ENCODE assay signal across 8 mouse cellular contexts in the genomic region with DNA sequence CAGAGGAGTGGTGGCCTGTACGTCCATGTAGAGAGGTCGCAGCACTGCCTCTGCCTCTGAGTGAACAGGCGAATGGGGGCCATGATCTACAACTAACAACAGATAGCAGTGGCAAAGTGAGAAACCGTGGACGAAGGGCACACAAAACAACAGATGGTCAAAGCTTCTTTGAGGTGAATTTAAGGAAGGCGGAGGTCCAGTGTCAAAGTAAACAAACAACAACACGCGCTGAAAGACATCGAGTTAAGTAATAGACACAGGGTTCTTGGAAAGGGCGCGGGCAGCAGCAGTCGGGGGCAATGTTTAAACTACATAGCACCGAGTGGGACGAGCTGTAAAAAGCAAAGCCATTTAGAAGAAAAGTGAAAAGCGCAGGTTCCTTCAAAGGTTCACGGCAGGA. TPM values are rescaled to one million over a fixed set of nuclear protein-coding genes. Genes with fewer than 3 reads are reported as not detected.
A peak's percentile ranks its signal among the peaks of the same experiment; 100 is the strongest.
DNase-seq lines count a peak whose midpoint lies in the region; ATAC-seq and TF ChIP-seq lines count a peak whose summit lies in the region.

No protein-coding gene starts in this region.

- DNase-seq in heart, postnatal 10 days = no peak
- peak; percentile 16 for DNase-seq in MEL-GATA-1-ER (ENCODE audit: extremely low read depth, low read depth)
- DNase-seq in liver, embryonic 14.5 days (ENCODE audit: low read depth in 3 of 3, low spot score in 3 of 3) = peak in 2 of 3 experiments; percentile 9 to 28
- DNase-seq in urinary bladder, postnatal 4 days (ENCODE audit: low spot score in 2 of 2) = no peak
- no peak for DNase-seq in left cerebral cortex, adult 11 months (ENCODE audit: low spot score)
- no peak for DNase-seq in adrenal gland, postnatal 4 days (ENCODE audit: low spot score in 2 of 2)

- peak overlapping the region; percentile 75 for H3K4me3 ChIP-seq in heart, embryonic 12.5 days
- H3K4me3 ChIP-seq in forebrain, embryonic 15.5 days = peak overlapping the region; percentile 86
- H3K4me3 ChIP-seq in liver, embryonic 14.5 days (ENCODE audit: insufficient read depth in 1 of 2, low read depth in 2 of 2, low read length in 2 of 2) = peak overlapping the region; percentile 67 to 98

- H3K9me3 ChIP-seq in heart, embryonic 12.5 days (replicated peaks) = no peaks in the 10 kb centered on the region
- H3K9me3 ChIP-seq in forebrain, embryonic 15.5 days = no peaks in the 10 kb centered on the region
- H3K9me3 ChIP-seq in liver, embryonic 14.5 days (ENCODE audit: control insufficient read depth, low read length) = no peaks in the 10 kb centered on the region

- H3K27me3 ChIP-seq in heart, embryonic 12.5 days (replicated peaks) = no peaks in the 10 kb centered on the region
- H3K27me3 ChIP-seq in forebrain, embryonic 15.5 days = no peaks in the 10 kb centered on the region
- no peaks in the 10 kb centered on the region for H3K27me3 ChIP-seq in liver, embryonic 14.5 days (ENCODE audit: control insufficient read depth, insufficient read depth, low read length)

- 0 out of 2 replicates have a peak, but pooled peaks cover 8% of the 10 kb centered on the region for H3K4me1 ChIP-seq in heart, embryonic 12.5 days (replicated peaks)
- H3K4me1 ChIP-seq in forebrain, embryonic 15.5 days = peaks cover 21% of the 10 kb centered on the region
- peaks cover 3 to 10% of the 10 kb centered on the region in 2 experiments for H3K4me1 ChIP-seq in liver, embryonic 14.5 days (replicated peaks; ENCODE audit: control insufficient read depth in 2 of 2, insufficient read depth in 2 of 2, low read length in 1 of 2)

- peak overlapping the region; percentile 82 for H3K9ac ChIP-seq in heart, embryonic 12.5 days
- H3K9ac ChIP-seq in forebrain, embryonic 15.5 days (replicated peaks) = peak overlapping the region; percentile 79
- peak overlapping the region; percentile 95 for H3K9ac ChIP-seq in liver, embryonic 14.5 days (replicated peaks)

- TF ChIP-seq EP300 in liver, embryonic 14.5 days (IDR thresholded peaks at IDR 0.05; ENCODE audit: low read depth) = no peak

- ATAC-seq in heart, embryonic 12.5 days (ENCODE audit: insufficient number of reproducible peaks, low FRiP score) = peak; percentile 12
- no peak for ATAC-seq in forebrain, embryonic 15.5 days (replicated peaks)
- ATAC-seq in liver, embryonic 14.5 days (ENCODE audit: insufficient read depth) = peak; percentile 7; the same call in 1 of the 2 replicates

- peaks cover 45% of the 10 kb centered on the region for H3K36me3 ChIP-seq in heart, embryonic 12.5 days
- peaks cover 23% of the 10 kb centered on the region for H3K36me3 ChIP-seq in forebrain, embryonic 15.5 days
- H3K36me3 ChIP-seq in liver, embryonic 14.5 days (replicated peaks; ENCODE audit: control insufficient read depth, insufficient read depth, low read depth) = peaks cover 24% of the 10 kb centered on the region

- peak overlapping the region; percentile 73 for H3K4me2 ChIP-seq in heart, embryonic 12.5 days
- peak overlapping the region; percentile 71 for H3K4me2 ChIP-seq in forebrain, embryonic 15.5 days (replicated peaks)
- H3K4me2 ChIP-seq in liver, embryonic 14.5 days (ENCODE audit: low read depth) = peak overlapping the region; percentile 98

- WGBS in heart, embryonic 12.5 days = under 1% methylated on average over 16 of the region's 16 CpGs
- 2% methylated on average over 16 of the region's 16 CpGs for WGBS in forebrain, embryonic 15.5 days
- WGBS in liver, embryonic 14.5 days (ENCODE audit: insufficient replicate concordance) = 2% methylated on average over 16 of the region's 16 CpGs

- TF ChIP-seq CTCF in liver, embryonic 14.5 days (IDR thresholded peaks at IDR 0.05; ENCODE audit: low read depth) = no peak

- intact Hi-C loops in heart, postnatal 10 days (cut with DNase I) = loop anchor here (2.0 kb wide), 1 partner anchor 181 kb away; no protein-coding TSS in a partner anchor

- peak overlapping the region; percentile 96 for H3K27ac ChIP-seq in heart, embryonic 12.5 days (ENCODE audit: poor library complexity, severe bottlenecking)
- peak overlapping the region; percentile 94 for H3K27ac ChIP-seq in forebrain, embryonic 15.5 days (replicated peaks)
- H3K27ac ChIP-seq in liver, embryonic 14.5 days = peak overlapping the region; percentile 90

RNA-seq across cellular contexts. Expression of gene Romo1, which starts 0.5 kb away (rescaled TPM):
- 451 and 494 TPM in 2 replicates for polyA plus RNA-seq in heart, embryonic 12.5 days (2016; fragmentation: Nextera tagmentation; extraction: Ambion mirVana)
- 100 to 1,000 TPM; 316 to 323 TPM for total RNA-seq in heart, postnatal 10 days (2021)
- polyA plus RNA-seq in forebrain, embryonic 15.5 days (2015; fragmentation: Nextera tagmentation; extraction: Ambion mirVana) = 363 and 422 TPM in 2 replicates
- 123 and 181 TPM in 2 replicates for polyA plus RNA-seq in liver, embryonic 14.5 days (2012; rRNA removed)
- 248 and 249 TPM in 2 replicates for polyA plus RNA-seq in liver, embryonic 14.5 days (2014; fragmentation: Nextera tagmentation; extraction: Ambion mirVana)
- 100 to 1,000 TPM; 255 to 270 TPM for total RNA-seq in adrenal gland, postnatal 4 days (2021)

RNA-seq across cellular contexts. Expression of gene Nfs1, which starts 0.6 kb away (rescaled TPM):
- polyA plus RNA-seq in heart, embryonic 12.5 days (2016; fragmentation: Nextera tagmentation; extraction: Ambion mirVana) = 55.5 and 55.8 TPM in 2 replicates
- 10 to 100 TPM; 59.7 to 60.7 TPM for total RNA-seq in heart, postnatal 10 days (2021)
- polyA plus RNA-seq in forebrain, embryonic 15.5 days (2015; fragmentation: Nextera tagmentation; extraction: Ambion mirVana) = 40.7 TPM in 2 replicates
- polyA plus RNA-seq in liver, embryonic 14.5 days (2012; rRNA removed) = 37.3 and 40.9 TPM in 2 replicates
- 55.3 and 62.5 TPM in 2 replicates for polyA plus RNA-seq in liver, embryonic 14.5 days (2014; fragmentation: Nextera tagmentation; extraction: Ambion mirVana)
- total RNA-seq in adrenal gland, postnatal 4 days (2021) = 10 to 100 TPM; 67.9 to 74.5 TPM

RNA-seq across cellular contexts. Expression of gene Gm28036, which starts 16.5 kb away (rescaled TPM):
- polyA plus RNA-seq in heart, embryonic 12.5 days (2016; fragmentation: Nextera tagmentation; extraction: Ambion mirVana) = 19.1 and 21.0 TPM in 2 replicates
- total RNA-seq in heart, postnatal 10 days (2021) = 10 to 100 TPM; 19.7 to 19.8 TPM
- polyA plus RNA-seq in forebrain, embryonic 15.5 days (2015; fragmentation: Nextera tagmentation; extraction: Ambion mirVana) = 24.1 and 24.2 TPM in 2 replicates
- 1.9 and 3.9 TPM in 2 replicates for polyA plus RNA-seq in liver, embryonic 14.5 days (2012; rRNA removed)
- 5.1 and 5.5 TPM in 2 replicates for polyA plus RNA-seq in liver, embryonic 14.5 days (2014; fragmentation: Nextera tagmentation; extraction: Ambion mirVana)
- 10 to 100 TPM; 36.7 to 44.4 TPM for total RNA-seq in adrenal gland, postnatal 4 days (2021)

RNA-seq across cellular contexts. Expression of gene Rbm12, which starts 31.6 kb away (rescaled TPM):
- polyA plus RNA-seq in heart, embryonic 12.5 days (2016; fragmentation: Nextera tagmentation; extraction: Ambion mirVana) = 26.2 and 26.9 TPM in 2 replicates
- 10 to 100 TPM; 31.5 to 33.5 TPM for total RNA-seq in heart, postnatal 10 days (2021)
- polyA plus RNA-seq in forebrain, embryonic 15.5 days (2015; fragmentation: Nextera tagmentation; extraction: Ambion mirVana) = 31.1 and 32.4 TPM in 2 replicates
- 1.7 and 5.0 TPM in 2 replicates for polyA plus RNA-seq in liver, embryonic 14.5 days (2012; rRNA removed)
- 9.6 and 9.8 TPM in 2 replicates for polyA plus RNA-seq in liver, embryonic 14.5 days (2014; fragmentation: Nextera tagmentation; extraction: Ambion mirVana)
- total RNA-seq in adrenal gland, postnatal 4 days (2021) = 10 to 100 TPM; 45.5 to 49.1 TPM

RNA-seq across cellular contexts. Expression of gene Cpne1, which starts 31.6 kb away (rescaled TPM):
- 30.0 and 31.0 TPM in 2 replicates for polyA plus RNA-seq in heart, embryonic 12.5 days (2016; fragmentation: Nextera tagmentation; extraction: Ambion mirVana)
- total RNA-seq in heart, postnatal 10 days (2021) = 10 to 100 TPM; 23.0 to 23.3 TPM
- 31.9 and 34.5 TPM in 2 replicates for polyA plus RNA-seq in forebrain, embryonic 15.5 days (2015; fragmentation: Nextera tagmentation; extraction: Ambion mirVana)
- 17.9 and 21.2 TPM in 2 replicates for polyA plus RNA-seq in liver, embryonic 14.5 days (2012; rRNA removed)
- polyA plus RNA-seq in liver, embryonic 14.5 days (2014; fragmentation: Nextera tagmentation; extraction: Ambion mirVana) = 11.5 and 14.0 TPM in 2 replicates
- total RNA-seq in adrenal gland, postnatal 4 days (2021) = 10 to 100 TPM; 25.5 to 27.7 TPM

Comparison
In these comparisons a context has a peak if more than half of its experiments do, and no peak if none do; other contexts are left out.
1. DNase-seq: peak in MEL-GATA-1-ER (single experiment) and liver, embryonic 14.5 days (2 of 3); none in heart, postnatal 10 days (0 of 2), urinary bladder, postnatal 4 days (0 of 2), left cerebral cortex, adult 11 months (single experiment) and adrenal gland, postnatal 4 days (0 of 2).
2. Peak in every context shown above with its lines, with median percentiles within 50 percentile points of each other: H3K27ac ChIP-seq, H3K4me2 ChIP-seq, H3K4me3 ChIP-seq and H3K9ac ChIP-seq.